Mouse (Mus musculus) spleen, postnatal 14 days (tissue): ENCODE measurements around the gene Ovca2.

ENCODE experiments used
- DNase-seq, 2 experiments: peaks; one replicate each; pipeline ENCODE4 v3.0.0; 2021 to 2022; ENCODE audit warnings: low spot score in 2 of 2

Gene Ovca2

GRCm38 (mm10) chr11:75178672-75179208, at the start of gene Ovca2:
Gene Ovca2, minus strand, starts transcription at chr11:75178835.
- DNase-seq = peak; percentile 69 to 82

GRCm38 (mm10) chr11:75227632-75228031, 49.0 kb upstream of the Ovca2 start:
- DNase-seq = no peak

- DNase-seq = no peak
Measured at GRCm38 (mm10) chr11:75224835-75225234, 46.2 kb upstream of the Ovca2 start.

- DNase-seq = no peak
Measured at GRCm38 (mm10) chr11:75224062-75224461, 45.4 kb upstream of the Ovca2 start.

GRCm38 (mm10) chr11:75220517-75221145, 42.0 kb upstream of the Ovca2 start:
- DNase-seq = no peak

GRCm38 (mm10) chr11:75220115-75220514, 41.5 kb upstream of the Ovca2 start:
- DNase-seq = no peak

- DNase-seq = no peak
Measured at GRCm38 (mm10) chr11:75214081-75214950, 35.7 kb upstream of the Ovca2 start.

GRCm38 (mm10) chr11:75213372-75214080, 34.9 kb upstream of the Ovca2 start:
- DNase-seq = no peak

- no peak for DNase-seq
Measured at GRCm38 (mm10) chr11:75212876-75213275, 34.2 kb upstream of the Ovca2 start.

- no peak for DNase-seq
Measured at GRCm38 (mm10) chr11:75212031-75212667, 33.5 kb upstream of the Ovca2 start.

- no peak for DNase-seq
Measured at GRCm38 (mm10) chr11:75210755-75211154, 32.1 kb upstream of the Ovca2 start.

- DNase-seq = no peak
Measured at GRCm38 (mm10) chr11:75210093-75210492, 31.5 kb upstream of the Ovca2 start.

- no peak for DNase-seq
Measured at GRCm38 (mm10) chr11:75209363-75209762, 30.7 kb upstream of the Ovca2 start.

GRCm38 (mm10) chr11:75206347-75206746, 27.7 kb upstream of the Ovca2 start:
- DNase-seq = no peak

- DNase-seq = no peak
Measured at GRCm38 (mm10) chr11:75204472-75204871, 25.8 kb upstream of the Ovca2 start.

- no peak for DNase-seq
Measured at GRCm38 (mm10) chr11:75203926-75204325, 25.3 kb upstream of the Ovca2 start.

GRCm38 (mm10) chr11:75201721-75202120, 23.1 kb upstream of the Ovca2 start:
- DNase-seq = no peak

- no peak for DNase-seq
Measured at GRCm38 (mm10) chr11:75200935-75201334, 22.3 kb upstream of the Ovca2 start.

GRCm38 (mm10) chr11:75199951-75200350, 21.3 kb upstream of the Ovca2 start:
- DNase-seq = no peak

GRCm38 (mm10) chr11:75198792-75199191, 20.2 kb upstream of the Ovca2 start:
- no peak for DNase-seq

GRCm38 (mm10) chr11:75197956-75198355, 19.3 kb upstream of the Ovca2 start:
- no peak for DNase-seq

- no peak for DNase-seq
Measured at GRCm38 (mm10) chr11:75196131-75196530, 17.5 kb upstream of the Ovca2 start.
